Mouse (Mus musculus) gastrocnemius, adult 8-10 months (tissue): ENCODE results near the gene Arhgap31. TPM values are rescaled to one million over a fixed set of nuclear protein-coding genes. Genes with fewer than 3 reads are reported as not detected.
A peak's percentile ranks its signal among the peaks of the same experiment; 100 is the strongest.

ENCODE experiments used
- DNase-seq, 2 experiments: peaks; one replicate each; pipeline ENCODE4 v3.0.0; 2022; ENCODE audit warnings: low spot score in 2 of 2
- total RNA-seq, 4 experiments: library from RNA; stranded (reverse); gene quantifications; 2 replicates each; pipeline ENCODE4 v1.2.4; 2022

Arhgap31 gene
- total RNA-seq, 4 experiments from 2014 or later = 9.3 to 14.3 (median 11.0) TPM

- DNase-seq = peak; percentile 56 to 58
These were observed 163.3 kb downstream of the Arhgap31 start, which contains the start of gene Poglut1 for GRCm38 (mm10) chr16:38549479-38550396. Gene Poglut1, minus strand, starts transcription at chr16:38550258.

Other genes starting within 250 kb of the Arhgap31 start
- gene Timmdc1, start 190.6 kb downstream of the Arhgap31 start, total RNA-seq = 10 to 100 TPM; 42.4 to 50.3 (median 43.5) TPM
- gene Poglut1, start 163.0 kb downstream of the Arhgap31 start, total RNA-seq = 10 to 100 TPM in 3 of 4 experiments, 1 to 10 TPM in 1; 8.9 to 11.1 (median 10.5) TPM
- gene Tmem39a, start 154.6 kb downstream of the Arhgap31 start, total RNA-seq = 10 to 100 TPM; 14.0 to 19.3 (median 15.5) TPM
- gene B4galt4, start 29.0 kb upstream of the Arhgap31 start, total RNA-seq = 1 to 10 TPM; 2.3 to 3.5 (median 2.9) TPM
- not detected for gene Upk1b, start 87.1 kb upstream of the Arhgap31 start, total RNA-seq
- not detected for gene 4930435E12Rik, start 115.5 kb upstream of the Arhgap31 start, total RNA-seq
- under 1 TPM; 0.08 to 0.19 (median 0.13) TPM for gene Igsf11, start 179.4 kb upstream of the Arhgap31 start, total RNA-seq